8 mouse cellular contexts compared by ENCODE assay signal in the genomic region with DNA sequence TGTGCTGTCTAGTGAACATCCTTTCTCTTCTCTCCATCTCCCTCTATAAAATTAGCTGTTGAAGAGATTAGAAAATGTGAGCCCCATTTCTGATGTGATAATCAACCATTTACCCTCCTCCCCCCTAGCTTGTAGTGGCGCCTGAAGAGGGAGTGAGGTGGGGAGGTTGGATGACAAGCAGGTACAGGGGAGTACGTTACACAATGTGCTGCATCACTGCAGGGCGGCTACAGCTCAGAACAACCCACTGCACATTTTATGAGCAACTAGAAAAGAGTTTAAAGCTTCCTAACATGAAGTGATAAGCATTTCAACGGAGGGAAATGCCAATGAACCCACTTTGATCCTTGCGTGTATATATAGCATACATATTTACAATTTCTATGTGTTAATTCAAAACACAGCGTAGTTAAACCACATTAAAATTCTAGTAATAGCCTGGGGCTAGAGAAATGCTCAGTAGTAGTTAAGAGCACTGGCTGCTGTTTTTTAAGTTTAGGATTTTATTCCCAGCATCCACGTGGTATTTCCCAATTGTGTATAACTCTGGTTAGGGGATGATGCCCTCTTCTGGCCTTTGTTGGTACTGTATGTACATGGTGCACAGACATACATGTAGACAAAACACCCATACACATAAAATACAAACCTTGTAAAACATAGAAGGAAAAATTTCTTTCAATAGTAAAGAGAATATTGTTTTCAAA. TPM values are rescaled to one million over a fixed set of nuclear protein-coding genes. Genes with fewer than 3 reads are reported as not detected.
A peak's percentile ranks its signal among the peaks of the same experiment; 100 is the strongest.
DNase-seq lines count a peak whose midpoint lies in the region; ATAC-seq and TF ChIP-seq lines count a peak whose summit lies in the region.

No protein-coding gene starts in this region.

- H3K9ac ChIP-seq in forebrain, embryonic 11.5 days (ENCODE audit: low read length) = no peak overlapping the region
- no peak overlapping the region for H3K9ac ChIP-seq in kidney, postnatal 0 days (ENCODE audit: low read depth, low read length)

- TF ChIP-seq POLR2A in thymus, adult 2 months (IDR thresholded peaks at IDR 0.05; ENCODE audit: control insufficient read depth, extremely low read depth, insufficient read depth, low read length, poor library complexity) = no peak

- WGBS in thymus, adult 2 months = 83% methylated on average over 7 of the region's 7 CpGs
- 74% methylated on average over 7 of the region's 7 CpGs for WGBS in forebrain, embryonic 11.5 days
- 63% methylated on average over 7 of the region's 7 CpGs for WGBS in kidney, postnatal 0 days

- no peak for ATAC-seq in forebrain, embryonic 11.5 days (replicated peaks; ENCODE audit: low FRiP score)
- no peak for ATAC-seq in kidney, postnatal 0 days (replicated peaks; ENCODE audit: low FRiP score, low read depth)

- peak; percentile 20 to 36 for DNase-seq in cerebellum, adult 18-20 months
- no peak for DNase-seq in cerebellum, adult 11 months
- DNase-seq in thymus, adult 2 months = peak; percentile 50
- DNase-seq in thymus, adult 18-20 months = no peak
- DNase-seq in forebrain, embryonic 11.5 days (ENCODE audit: low spot score) = peak; percentile 59
- peak; percentile 82 for DNase-seq in kidney, postnatal 0 days (ENCODE audit: low spot score)
- DNase-seq in lung, postnatal 14 days = peak; percentile 71
- peak; percentile 36 for DNase-seq in splenic B cell, adult 2 months (ENCODE audit: low read depth, low spot score)

- H3K27me3 ChIP-seq in thymus, adult 2 months (ENCODE audit: control insufficient read depth, insufficient read depth, low read length) = no peaks in the 10 kb centered on the region
- no peaks in the 10 kb centered on the region for H3K27me3 ChIP-seq in forebrain, embryonic 11.5 days (ENCODE audit: control insufficient read depth, insufficient read depth, low read length)
- no peaks in the 10 kb centered on the region for H3K27me3 ChIP-seq in kidney, postnatal 0 days (ENCODE audit: insufficient read depth, low read length)
- H3K27me3 ChIP-seq in splenic B cell, adult 2 months (ENCODE audit: control insufficient read depth, insufficient read depth, low read length, poor library complexity, severe bottlenecking) = no peaks in the 10 kb centered on the region

- no peaks in the 10 kb centered on the region for H3K4me1 ChIP-seq in thymus, adult 2 months (replicated peaks; ENCODE audit: control insufficient read depth, insufficient read depth, low read length)
- no peaks in the 10 kb centered on the region for H3K4me1 ChIP-seq in forebrain, embryonic 11.5 days (replicated peaks; ENCODE audit: control insufficient read depth, insufficient read depth, low read length)
- no peaks in the 10 kb centered on the region for H3K4me1 ChIP-seq in kidney, postnatal 0 days (replicated peaks; ENCODE audit: insufficient read depth, low read length)

- H3K4me2 ChIP-seq in forebrain, embryonic 11.5 days (ENCODE audit: low read depth, low read length, severe bottlenecking) = no peak overlapping the region
- no peak overlapping the region for H3K4me2 ChIP-seq in kidney, postnatal 0 days (ENCODE audit: low read length)

- TF ChIP-seq CTCF in thymus, adult 2 months (IDR thresholded peaks at IDR 0.05; ENCODE audit: borderline replicate concordance, control insufficient read depth, extremely low read depth, insufficient read depth, low read length, poor library complexity) = no peak
- peak; percentile 80 for TF ChIP-seq CTCF in kidney, postnatal 0 days (IDR thresholded peaks at IDR 0.05; ENCODE audit: low read depth)

- H3K36me3 ChIP-seq in thymus, adult 2 months (ENCODE audit: control insufficient read depth, insufficient read depth, low read length) = no peaks in the 10 kb centered on the region
- H3K36me3 ChIP-seq in forebrain, embryonic 11.5 days (ENCODE audit: control insufficient read depth, insufficient read depth, low read length) = no peaks in the 10 kb centered on the region
- no peaks in the 10 kb centered on the region for H3K36me3 ChIP-seq in kidney, postnatal 0 days (ENCODE audit: insufficient read depth, low read length)
- H3K36me3 ChIP-seq in splenic B cell, adult 2 months (ENCODE audit: control insufficient read depth, insufficient read depth, low read length, poor library complexity, severe bottlenecking) = no peaks in the 10 kb centered on the region

- H3K4me3 ChIP-seq in thymus, adult 2 months (ENCODE audit: control insufficient read depth, insufficient read depth, low read length) = no peak overlapping the region
- no peak overlapping the region for H3K4me3 ChIP-seq in forebrain, embryonic 11.5 days (ENCODE audit: low read depth, low read length)
- H3K4me3 ChIP-seq in kidney, postnatal 0 days (replicated peaks; ENCODE audit: low read depth, low read length) = no peak overlapping the region

- no peak overlapping the region for H3K27ac ChIP-seq in thymus, adult 2 months (ENCODE audit: control insufficient read depth, insufficient read depth, low read length)
- no peak overlapping the region for H3K27ac ChIP-seq in forebrain, embryonic 11.5 days (ENCODE audit: low read depth, low read length)
- H3K27ac ChIP-seq in kidney, postnatal 0 days = no peak overlapping the region

- no peaks in the 10 kb centered on the region for H3K9me3 ChIP-seq in forebrain, embryonic 11.5 days (ENCODE audit: control insufficient read depth, low read length)
- H3K9me3 ChIP-seq in kidney, postnatal 0 days (replicated peaks; ENCODE audit: low read length) = no peaks in the 10 kb centered on the region

RNA-seq across cellular contexts. Expression of a gene that starts 7.6 kb away (rescaled TPM):
- polyA plus RNA-seq in thymus, adult 2 months (2012; rRNA removed) = 0.69 and 1.3 TPM in 2 replicates
- polyA plus RNA-seq in forebrain, embryonic 11.5 days (2014; fragmentation: Nextera tagmentation; extraction: Ambion mirVana) = 0.61 and 0.79 TPM in 2 replicates
- 23.4 and 25.1 TPM in 2 replicates for polyA plus RNA-seq in kidney, postnatal 0 days (2015; fragmentation: Nextera tagmentation; extraction: Ambion mirVana)

Comparison
In these comparisons a context has a peak if more than half of its experiments do, and no peak if none do; other contexts are left out.
1. DNase-seq: peak in cerebellum, adult 18-20 months (2 of 2), thymus, adult 2 months (single experiment), forebrain, embryonic 11.5 days (single experiment), kidney, postnatal 0 days (single experiment), lung, postnatal 14 days (single experiment) and splenic B cell, adult 2 months (single experiment); none in cerebellum, adult 11 months (single experiment) and thymus, adult 18-20 months (0 of 2).
2. RNA of a gene that starts 7.6 kb away (polyA plus RNA-seq): 23.4 to 25.1 TPM in kidney, postnatal 0 days; 0.69 to 1.3 TPM in thymus, adult 2 months and 0.61 to 0.79 TPM in forebrain, embryonic 11.5 days; every median in the first group is over 10 times any median in the second.